ENCODE assay signal across 18 mouse cellular contexts in genomic region chr2:23016121-23016520, GRCm38 (mm10). TPM values are rescaled to one million over a fixed set of nuclear protein-coding genes. Genes with fewer than 3 reads are reported as not detected.
A peak's percentile ranks its signal among the peaks of the same experiment; 100 is the strongest.
DNase-seq lines count a peak whose midpoint lies in the region; ATAC-seq and TF ChIP-seq lines count a peak whose summit lies in the region.
"Had no signal": no experiment of that assay in that cellular context is flagged by ENCODE, and none has a peak within 500 bp of the region (broad histone marks: within the 10 kb centered on the region; RNA-seq: fewer than 3 reads in every experiment).

No protein-coding gene starts in this region.

- no peaks in the 10 kb centered on the region for H3K27me3 ChIP-seq in lung, embryonic 16.5 days (ENCODE audit: control insufficient read depth, insufficient read depth, low read depth, low read length)
- H3K27me3 ChIP-seq in CH12.LX (replicated peaks) (no peaks in the 10 kb centered on the region), MEL (ENCODE audit: control insufficient read depth in 1 of 2, insufficient read depth in 2 of 2, low read length in 2 of 2) (no peaks in the 10 kb centered on the region)
- H3K27me3 ChIP-seq: forebrain, embryonic 13.5 days; heart, embryonic 13.5 days; hindbrain, embryonic 15.5 days had no signal

- no peaks in the 10 kb centered on the region for H3K36me3 ChIP-seq in lung, embryonic 16.5 days (ENCODE audit: control insufficient read depth, insufficient read depth, low read length)
- H3K36me3 ChIP-seq in CH12.LX (replicated peaks in 1 of 2; ENCODE audit: control insufficient read depth in 1 of 2, insufficient read depth in 1 of 2, low read length in 1 of 2): peaks cover 2 to 14% of the 10 kb centered on the region in 2 experiments
- H3K36me3 ChIP-seq in MEL (ENCODE audit: control insufficient read depth in 1 of 2, insufficient read depth in 2 of 2, low read length in 2 of 2): peaks cover 0 to 9% of the 10 kb centered on the region in 2 experiments; a peak in 2 of 4 replicates
- H3K36me3 ChIP-seq: hindbrain, embryonic 15.5 days had no signal

- no peak for DNase-seq in lung, postnatal 4 days
- no peak for DNase-seq in CH12.LX (ENCODE audit: extremely low read depth)
- DNase-seq in MEL (ENCODE audit: low read depth, low spot score): no peak
- peak; percentile 56 for DNase-seq in lung, postnatal 36 days
- no peak for DNase-seq in cerebellum, adult 9-11 months
- DNase-seq in urinary bladder, postnatal 10 days (ENCODE audit: low spot score): no peak
- DNase-seq: adrenal gland, postnatal 14 days; cerebellum, adult 11-12 months; cerebellum, adult 9-10 months; forebrain, postnatal 0 days; gastrocnemius, postnatal 36 days; heart, postnatal 36 days had no signal

- TF ChIP-seq POLR2A in CH12.LX (IDR thresholded peaks at IDR 0.05; ENCODE audit: low read depth, low read length) (no peak), MEL (IDR thresholded peaks at IDR 0.05; ENCODE audit: control insufficient read depth in 1 of 2, insufficient read depth in 1 of 2, low read depth in 1 of 2, low read length in 2 of 2, poor library complexity in 1 of 2) (no peak)

- WGBS in lung, embryonic 16.5 days: 57% methylated on average over 3 of the region's 3 CpGs

- in situ Hi-C loops in CH12.LX (cut with MboI; ENCODE audit: low pct_ligation_motif_present, low pct_unique_long_range_greater_than_20kb, low sequenced_read_pairs): no loop called here

- H3K79me2 ChIP-seq in CH12.LX (replicated peaks; ENCODE audit: control insufficient read depth, extremely low read depth, insufficient read depth, poor library complexity, severe bottlenecking) (peaks cover 29% of the 10 kb centered on the region), MEL (ENCODE audit: control insufficient read depth, insufficient read depth, low read length, poor library complexity) (peaks cover 10% of the 10 kb centered on the region)

- no peaks in the 10 kb centered on the region for H3K9me3 ChIP-seq in lung, embryonic 16.5 days (ENCODE audit: control insufficient read depth, low read length)
- H3K9me3 ChIP-seq in CH12.LX (replicated peaks; ENCODE audit: low read length) (peaks cover 4% of the 10 kb centered on the region), MEL (replicated peaks; ENCODE audit: insufficient read depth, low read length) (no peaks in the 10 kb centered on the region)
- H3K9me3 ChIP-seq: embryonic facial prominence, embryonic 10.5 days; forebrain, embryonic 13.5 days; G1E; heart, embryonic 13.5 days; hindbrain, embryonic 15.5 days had no signal

- dilution Hi-C loops in CH12.LX (cut with MboI; ENCODE audit: extremely low pct_ligation_motif_present, extremely low pct_unique_long_range_greater_than_20kb, low sequenced_read_pairs): no loop called here

- TF ChIP-seq CTCF in CH12.LX (conservative IDR thresholded peaks at IDR 0.05 in 1 of 2, IDR thresholded peaks at IDR 0.05 in 1 of 2; ENCODE audit: low read depth in 2 of 2, low read length in 2 of 2) (no peak), MEL (IDR thresholded peaks at IDR 0.05 in 2 of 3, conservative IDR thresholded peaks at IDR 0.05 in 1 of 3; ENCODE audit: control insufficient read depth in 1 of 3, insufficient read depth in 1 of 3, low read depth in 2 of 3, low read length in 3 of 3, poor library complexity in 1 of 3, severe bottlenecking in 1 of 3) (no peak)

- no peak overlapping the region for H3K9ac ChIP-seq in lung, embryonic 16.5 days (ENCODE audit: low read length)
- H3K9ac ChIP-seq in CH12.LX (ENCODE audit: insufficient read depth, low read depth) (no peak overlapping the region), MEL (ENCODE audit: control insufficient read depth, low read depth, low read length, poor library complexity, severe bottlenecking) (no peak overlapping the region)
- H3K9ac ChIP-seq: forebrain, embryonic 13.5 days; forebrain, postnatal 0 days; heart, embryonic 13.5 days; hindbrain, embryonic 15.5 days had no signal

- no peak for TF ChIP-seq RAD21 in CH12.LX (IDR thresholded peaks at IDR 0.05; ENCODE audit: low read depth, low read length)
- TF ChIP-seq RAD21 in MEL (IDR thresholded peaks at IDR 0.05; ENCODE audit: low read depth, low read length): no peak

- peak; percentile 17; the same call in 1 of the 2 replicates for ATAC-seq in lung, embryonic 16.5 days (ENCODE audit: low read depth)
- ATAC-seq: forebrain, embryonic 13.5 days; forebrain, postnatal 0 days had no signal

- H3K4me2 ChIP-seq in lung, embryonic 16.5 days (ENCODE audit: low read depth, low read length): no peak overlapping the region
- 0 out of 2 replicates have a peak overlapping the region, but pooled peaks have one; percentile 6 for H3K4me2 ChIP-seq in CH12.LX (ENCODE audit: insufficient read depth, low read depth, poor library complexity, severe bottlenecking)
- H3K4me2 ChIP-seq: forebrain, embryonic 13.5 days; hindbrain, embryonic 15.5 days had no signal

- TF ChIP-seq EP300 in CH12.LX (IDR thresholded peaks at IDR 0.05; ENCODE audit: low read length) (no peak; the same call in 1 of the 2 replicates), MEL (IDR thresholded peaks at IDR 0.05; ENCODE audit: low read depth in 1 of 2, low read length in 2 of 2) (no peak)

- no peak overlapping the region for H3K27ac ChIP-seq in lung, embryonic 16.5 days (ENCODE audit: low read length)
- no peak overlapping the region for H3K27ac ChIP-seq in CH12.LX (ENCODE audit: insufficient read depth, low read depth)
- H3K27ac ChIP-seq in MEL (ENCODE audit: control insufficient read depth, low read depth, low read length): no peak overlapping the region
- H3K27ac ChIP-seq: embryonic facial prominence, embryonic 10.5 days; forebrain, embryonic 13.5 days; hindbrain, embryonic 15.5 days had no signal

- H3K4me1 ChIP-seq in lung, embryonic 16.5 days (replicated peaks; ENCODE audit: control insufficient read depth, insufficient read depth, low read length): peaks cover 11% of the 10 kb centered on the region
- H3K4me1 ChIP-seq in CH12.LX (ENCODE audit: control insufficient read depth in 1 of 2, insufficient read depth in 2 of 2) (peaks cover 0 to 30% of the 10 kb centered on the region in 2 experiments; a peak in 2 of 4 replicates), MEL (ENCODE audit: control insufficient read depth in 1 of 2, insufficient read depth in 2 of 2, low read length in 2 of 2) (peaks cover 4 to 8% of the 10 kb centered on the region in 2 experiments; a peak in 3 of 4 replicates)
- H3K4me1 ChIP-seq: forebrain, embryonic 13.5 days had no signal

- no peak overlapping the region for H3K4me3 ChIP-seq in lung, embryonic 16.5 days (ENCODE audit: low read length)
- H3K4me3 ChIP-seq in CH12.LX (replicated peaks in 1 of 3; ENCODE audit: low read depth in 2 of 3, low read length in 2 of 3, poor library complexity in 1 of 3): no peak overlapping the region
- H3K4me3 ChIP-seq in MEL (ENCODE audit: control insufficient read depth in 1 of 2, insufficient read depth in 1 of 2, low read depth in 2 of 2, low read length in 2 of 2): no peak overlapping the region
- H3K4me3 ChIP-seq: embryonic facial prominence, embryonic 10.5 days; forebrain, embryonic 13.5 days; heart, embryonic 13.5 days; hindbrain, embryonic 15.5 days had no signal

TF ChIP-seq in CH12.LX, 34 proteins besides CTCF, POLR2A, EP300 and RAD21 (continues in another document):
- TF ChIP-seq MAZ (IDR thresholded peaks at IDR 0.05; ENCODE audit: low read depth, low read length): no peak
- no peak for TF ChIP-seq KAT2A (IDR thresholded peaks at IDR 0.05; ENCODE audit: insufficient replicate concordance, low read length)
- TF ChIP-seq MAFK (IDR thresholded peaks at IDR 0.05; ENCODE audit: insufficient replicate concordance, low read length): no peak
- no peak for TF ChIP-seq GABPA (IDR thresholded peaks at IDR 0.05; ENCODE audit: insufficient replicate concordance, low read depth, low read length)
- TF ChIP-seq UBTF (IDR thresholded peaks at IDR 0.05; ENCODE audit: low read depth, low read length): no peak
- TF ChIP-seq PAX5 (IDR thresholded peaks at IDR 0.05; ENCODE audit: low read length): no peak
- no peak for TF ChIP-seq HCFC1 (IDR thresholded peaks at IDR 0.05; ENCODE audit: low read depth, low read length)
- TF ChIP-seq JUND (conservative IDR thresholded peaks at IDR 0.05; ENCODE audit: low read depth, low read length): no peak
- no peak for TF ChIP-seq IRF4 (IDR thresholded peaks at IDR 0.05; ENCODE audit: low read depth, low read length)
- TF ChIP-seq ZKSCAN1 (IDR thresholded peaks at IDR 0.05; ENCODE audit: borderline replicate concordance, low read depth, low read length): no peak

TF ChIP-seq in MEL, 35 proteins besides CTCF, POLR2A, EP300 and RAD21:
- TF ChIP-seq RCOR1 (IDR thresholded peaks at IDR 0.05; ENCODE audit: low read depth, low read length) (peak; percentile 5; the same call in 1 of the 2 replicates), MAZ (IDR thresholded peaks at IDR 0.05; ENCODE audit: low read depth, low read length) (no peak)
TF ChIP-seq in MEL: peak in this region for 1.

RNA-seq across cellular contexts. Expression of gene Abi1, which starts 23.9 kb away (rescaled TPM):
- polyA plus RNA-seq in lung, embryonic 16.5 days (2015; fragmentation: Nextera tagmentation; extraction: Ambion mirVana): 56.1 and 57.9 TPM in 2 replicates
- total RNA-seq in CH12.LX (2012; rRNA removed) (43.1 and 45.7 TPM in 2 replicates), CH12.LX (2014; rRNA removed) (104 and 112 TPM in 2 replicates), MEL (2012; rRNA removed) (31.9 and 41.0 TPM in 2 replicates)
- polyA plus RNA-seq in CH12.LX (2012; ENCODE audit: insufficient read length, low read depth) (65.0 and 74.6 TPM in 2 replicates), MEL (2012; ENCODE audit: insufficient read depth in 1 of 2, insufficient read length in 2 of 2, low read depth in 1 of 2, low replicate concordance in 2 of 2, missing spikeins in 1 of 2) (10 to 100 TPM in 1 of 2 experiments, not detected in 1; 69.8 TPM)

RNA-seq across cellular contexts. Expression of gene Acbd5, which starts 51.8 kb away (rescaled TPM):
- polyA plus RNA-seq in lung, embryonic 16.5 days (2015; fragmentation: Nextera tagmentation; extraction: Ambion mirVana): 32.0 and 32.1 TPM in 2 replicates
- total RNA-seq in CH12.LX (2012; rRNA removed) (10.9 and 11.6 TPM in 2 replicates), CH12.LX (2014; rRNA removed) (15.2 and 16.3 TPM in 2 replicates), MEL (2012; rRNA removed) (6.0 and 6.3 TPM in 2 replicates)
- polyA plus RNA-seq in CH12.LX (2012; ENCODE audit: insufficient read length, low read depth) (12.5 and 13.9 TPM in 2 replicates), MEL (2012; ENCODE audit: insufficient read depth in 1 of 2, insufficient read length in 2 of 2, low read depth in 1 of 2, low replicate concordance in 2 of 2, missing spikeins in 1 of 2) (1 to 10 TPM in 1 of 2 experiments, not detected in 1; 6.5 TPM)
